Mouse (Mus musculus) cerebellum, adult 2 months (tissue): ENCODE results near the gene Sik1.

Experiments used
- CTCF ChIP-seq: fragments of 200-500 bp; IDR thresholded peaks from 2 replicates; pipeline ENCODE4 v1.5.1; 2011; ENCODE audit warnings: low read depth, mild to moderate bottlenecking, control low read depth, low read length, moderate library complexity, borderline replicate concordance; ENCODE audit not compliant: insufficient read depth
- POLR2A ChIP-seq: fragments of 200-500 bp; IDR thresholded peaks from 2 replicates; pipeline ENCODE4 v1.6.1; 2011; ENCODE audit warnings: low read length, control low read depth, borderline replicate concordance; ENCODE audit not compliant: insufficient read depth

DNA sequence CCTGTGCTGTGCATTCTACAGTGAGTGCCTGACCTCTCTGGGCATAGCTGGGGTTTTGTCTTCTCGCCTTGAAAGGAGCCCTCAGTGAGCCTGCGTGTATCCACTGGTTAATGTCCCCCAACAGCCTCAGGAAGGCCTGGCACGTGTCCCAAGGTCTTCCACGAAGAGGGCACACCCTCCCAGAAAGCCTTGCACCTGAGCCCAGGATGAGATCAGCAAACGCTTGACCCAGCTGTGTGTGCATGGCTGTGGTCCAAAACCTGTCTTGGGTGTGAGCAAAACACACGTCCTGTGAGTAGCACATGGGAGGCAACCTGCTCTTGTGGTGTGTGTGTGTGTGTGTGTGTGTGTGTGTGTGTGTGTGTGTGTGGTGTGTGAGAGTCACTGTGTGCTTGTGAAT is 28.9 kb downstream of the Sik1 start:
- TF ChIP-seq POLR2A (no peak), CTCF (no peak)
